Mouse (Mus musculus) subcutaneous adipose tissue, adult 2 months (tissue): Measurements from ENCODE around the gene Duoxa2. TPM values are rescaled to one million over a fixed set of nuclear protein-coding genes. Genes with fewer than 3 reads are reported as not detected.

Experiments used
- polyA plus RNA-seq: library from polyadenylated mRNA; depleted of rRNA; stranded (reverse); fragments of >200 nt; gene quantifications from 2 replicates; pipeline ENCODE4 v1.2.3, GENCODE M21; 2012; ENCODE audit warnings: low replicate concordance; rRNA removed

Duoxa2 gene
- 0.09 and 0.54 TPM in 2 replicates for polyA plus RNA-seq

GRCm38 (mm10) chr2:122298596-122299490 lies at the start of gene Duoxa2:
Duoxa2 (plus strand) TSS chr2:122298900.

DNA sequence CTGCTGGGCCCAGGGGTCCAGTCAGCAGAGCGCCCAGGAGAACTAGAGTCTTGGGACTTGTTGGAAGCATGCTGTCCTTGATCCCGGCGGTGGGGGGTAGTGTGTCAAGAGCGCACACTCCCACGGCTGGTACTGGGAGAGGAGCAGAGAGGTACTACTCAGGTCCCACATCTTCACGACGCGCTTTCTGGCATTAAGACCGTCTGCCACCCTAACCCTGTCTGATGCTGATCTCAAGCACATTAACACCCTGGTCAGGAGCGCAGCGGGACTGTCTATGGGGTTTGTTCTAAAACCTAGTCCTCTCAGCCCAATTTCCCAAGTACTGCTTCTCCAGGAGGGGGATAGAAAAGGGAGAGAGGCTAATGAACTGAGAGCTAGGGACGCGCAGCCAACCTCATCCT lies 602 bp upstream of the Duoxa2 start, which contains the start of gene Duox2:
Duox2 (minus strand) TSS at position 354 of the 404 bp plus-strand sequence.

GRCm38 (mm10) chr2:122313536-122313935 lies 14.8 kb downstream of the Duoxa2 start, which contains the start of gene Duoxa1:
Duoxa1 (minus strand) TSS chr2:122313730.

DNA sequence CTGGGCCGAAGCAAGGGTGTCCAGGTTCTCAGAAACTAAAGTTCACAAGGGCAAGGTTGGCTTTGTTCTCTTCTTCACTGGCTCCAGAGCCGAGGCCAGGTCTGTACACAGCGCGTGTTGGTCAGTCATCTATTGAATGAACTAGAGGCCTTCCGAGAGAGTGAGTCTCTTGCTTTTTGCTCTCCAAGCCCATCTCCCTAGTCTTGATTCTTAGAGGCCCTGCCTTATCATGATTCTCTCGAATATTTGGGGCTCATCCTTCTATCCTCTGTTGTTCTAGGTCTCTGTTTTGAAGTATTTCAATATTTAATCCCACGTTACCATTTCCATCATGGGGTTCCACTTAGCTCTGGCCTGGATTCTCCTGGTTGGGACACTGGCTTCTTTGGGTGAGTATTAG lies 16.7 kb downstream of the Duoxa2 start, which contains the start of gene Duox1:
Duox1 (plus strand) TSS at position 301 of the 400 bp plus-strand sequence.

Other genes starting within 250 kb of the Duoxa2 start
- 10.6 and 13.6 TPM in 2 replicates for gene Spg11, start 180.5 kb upstream of the Duoxa2 start, polyA plus RNA-seq
- gene B2m, start 151.2 kb upstream of the Duoxa2 start, polyA plus RNA-seq: 1,289 and 2,871 TPM in 2 replicates
- 0.09 and 0.24 TPM in 2 replicates for gene Trim69, start 138.2 kb upstream of the Duoxa2 start, polyA plus RNA-seq
- gene Patl2, start 112.7 kb upstream of the Duoxa2 start, polyA plus RNA-seq: not detected in 2 replicates
- not detected in 2 replicates for gene Terb2, start 112.6 kb upstream of the Duoxa2 start, polyA plus RNA-seq
- 25.4 and 41.6 TPM in 2 replicates for gene Sord, start 64.2 kb upstream of the Duoxa2 start, polyA plus RNA-seq
- 0.27 and 0.81 TPM in 2 replicates for gene Duox2, start 451 bp upstream of the Duoxa2 start, polyA plus RNA-seq
- gene Duoxa1, start 14.8 kb downstream of the Duoxa2 start, polyA plus RNA-seq: 2.9 and 14.9 TPM in 2 replicates
- 0.58 and 2.0 TPM in 2 replicates for gene Duox1, start 16.8 kb downstream of the Duoxa2 start, polyA plus RNA-seq
- 13.9 and 15.1 TPM in 2 replicates for gene Shf, start 70.3 kb downstream of the Duoxa2 start, polyA plus RNA-seq
- 8.5 and 40.7 TPM in 2 replicates for gene Slc28a2, start 127.6 kb downstream of the Duoxa2 start, polyA plus RNA-seq
- gene Gm14085, start 186.0 kb downstream of the Duoxa2 start, polyA plus RNA-seq: 0.07 and 0.60 TPM in 2 replicates